Mouse (Mus musculus): ENCODE measurements at regions not wholly inside any gene's neighbourhood (a gene's known extent, or its start where the extent isn't known, plus 50 kb on each side); places are given as distances from the start of the nearest gene placed in this dataset.

DNA sequence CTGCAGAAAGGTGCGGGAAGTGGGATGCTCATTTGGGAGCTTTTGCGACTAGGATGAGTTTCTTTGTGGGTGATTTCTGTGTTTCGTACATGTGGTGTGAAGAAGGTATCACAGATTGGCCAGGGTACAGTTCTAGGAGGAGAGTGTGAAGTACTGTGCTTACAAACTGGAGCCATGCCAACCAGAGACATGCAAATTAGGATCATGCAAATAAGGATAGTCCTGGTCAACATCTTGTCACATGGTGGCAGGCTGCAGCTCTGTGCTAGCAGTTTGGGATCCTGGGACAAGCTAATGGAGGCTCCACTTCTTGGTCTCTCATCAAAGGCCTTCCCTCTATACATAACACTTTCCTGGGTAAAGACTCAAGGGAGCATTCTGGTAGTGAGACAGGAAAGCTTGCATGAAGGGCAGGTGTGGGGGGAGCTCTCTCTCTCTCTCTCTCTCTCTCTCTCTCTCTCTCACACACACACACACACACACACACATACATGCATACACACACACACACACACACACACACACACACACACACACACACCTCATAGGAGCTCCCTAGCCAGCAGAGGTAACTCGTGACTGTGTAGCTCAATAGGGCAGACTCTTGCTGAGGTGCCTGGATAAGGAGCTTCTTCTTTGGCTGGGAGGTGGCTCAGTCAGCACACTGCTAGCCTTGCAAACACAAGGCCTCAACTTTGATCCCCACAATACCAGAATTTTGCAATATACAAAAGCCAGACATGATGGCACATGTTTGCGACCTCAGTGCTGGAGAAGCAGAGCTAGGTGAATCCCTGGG lies 177.1 kb upstream of the Ctnnb1 start:
- ATAC-seq (ENCODE audit: extremely low read depth, insufficient number of reproducible peaks, low FRiP score, poor library complexity, severe bottlenecking): no peak

DNA sequence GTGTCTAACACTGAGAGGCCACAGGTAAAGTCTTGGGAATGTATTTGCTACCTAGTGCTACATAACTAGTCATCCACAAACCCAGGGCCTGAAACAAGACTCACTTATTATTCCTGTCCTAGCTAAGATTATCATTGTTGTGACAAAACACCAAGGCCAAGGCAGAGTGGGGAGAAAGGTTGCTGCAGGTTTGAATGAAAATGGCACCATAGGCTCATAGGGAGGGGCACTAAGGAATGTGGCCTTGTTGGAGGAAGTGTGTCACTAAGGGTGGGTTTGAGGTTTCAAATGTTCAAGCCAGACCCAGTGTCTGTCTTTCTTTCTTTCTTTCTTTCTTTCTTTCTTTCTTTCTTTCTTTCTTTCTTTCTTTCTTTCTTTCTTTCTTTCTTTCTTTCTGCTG lies 174.9 kb upstream of the Ctnnb1 start:
- no peak for ATAC-seq (ENCODE audit: extremely low read depth, insufficient number of reproducible peaks, low FRiP score, poor library complexity, severe bottlenecking)

DNA sequence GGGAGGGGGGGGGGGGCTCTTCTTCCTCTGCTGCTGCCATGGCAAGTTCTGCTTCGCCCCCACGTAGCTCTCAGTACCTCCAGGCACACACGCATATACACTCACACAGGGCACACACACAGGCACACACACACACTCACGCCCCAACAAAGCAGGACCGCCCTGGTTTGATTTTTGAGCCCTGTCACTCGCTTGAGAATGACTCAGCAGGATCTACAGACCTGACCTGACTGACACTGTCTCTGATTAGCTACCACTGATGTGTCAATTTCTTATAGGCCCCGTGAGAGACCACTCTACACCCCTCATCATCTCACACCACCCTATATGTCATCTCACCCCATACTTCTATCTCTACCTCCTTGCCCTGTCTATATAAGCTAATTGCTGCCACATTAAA lies 173.5 kb upstream of the Ctnnb1 start:
- no peak for ATAC-seq (ENCODE audit: extremely low read depth, insufficient number of reproducible peaks, low FRiP score, poor library complexity, severe bottlenecking)

DNA sequence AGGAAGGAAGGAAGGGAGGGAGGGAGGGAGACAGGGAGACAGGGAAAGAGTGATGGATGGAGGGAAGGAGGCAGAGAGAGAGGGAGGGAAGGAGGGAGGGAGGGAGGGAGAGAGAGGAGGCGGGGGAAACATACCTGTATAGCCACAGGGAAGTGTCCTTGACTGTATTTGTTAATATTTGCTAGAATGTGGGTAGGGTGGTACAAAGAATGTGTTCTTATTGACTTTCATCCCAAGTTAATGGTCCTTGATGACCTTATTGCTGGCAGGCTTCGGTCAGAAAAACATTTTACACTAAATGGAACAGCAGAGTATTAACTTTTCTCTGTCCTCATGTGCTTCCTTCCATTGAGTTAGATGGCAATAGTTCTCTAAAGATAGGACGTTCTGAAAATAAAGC lies 171.0 kb upstream of the Ctnnb1 start:
- ATAC-seq (ENCODE audit: extremely low read depth, insufficient number of reproducible peaks, low FRiP score, poor library complexity, severe bottlenecking): no peak

DNA sequence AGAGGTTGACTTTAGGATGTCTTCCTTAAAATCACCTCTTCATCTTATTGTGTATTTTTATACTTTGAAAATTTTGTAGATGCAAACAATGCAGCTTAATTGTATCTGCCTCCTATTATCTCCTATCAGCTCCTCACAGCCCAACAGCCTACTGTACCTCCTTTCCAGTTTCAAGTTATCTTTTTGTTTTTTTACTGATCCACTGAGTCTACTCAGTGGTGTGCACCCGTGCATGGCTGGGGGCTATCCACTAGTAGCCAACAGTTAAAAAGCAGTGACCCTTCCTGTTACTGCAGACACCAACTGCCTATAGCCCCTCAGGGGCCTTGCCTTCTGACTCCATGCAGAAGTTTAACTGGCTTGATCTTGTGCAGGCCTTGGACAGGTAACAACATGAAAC lies 170.4 kb upstream of the Ctnnb1 start:
- ATAC-seq (ENCODE audit: extremely low read depth, insufficient number of reproducible peaks, low FRiP score, poor library complexity, severe bottlenecking): no peak

DNA sequence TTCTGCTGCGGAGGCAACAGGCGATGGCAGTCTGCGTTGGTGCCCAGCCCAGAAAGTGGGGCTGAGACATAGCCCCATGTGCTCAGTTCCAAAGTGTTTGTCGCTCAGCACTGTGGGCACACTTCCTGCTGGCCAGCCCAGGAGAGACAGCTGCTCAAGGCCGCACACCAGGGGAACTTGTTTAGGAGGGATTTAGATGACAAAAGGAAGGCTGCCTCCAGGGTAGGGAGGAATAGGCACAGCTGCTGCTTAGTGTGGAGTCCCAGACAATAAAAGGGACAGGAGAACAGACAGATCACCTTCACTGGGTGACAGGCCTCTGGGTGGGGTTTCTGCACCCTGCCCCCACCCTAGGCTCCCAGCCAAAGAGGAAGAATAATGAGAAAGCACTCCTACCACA lies 169.2 kb upstream of the Ctnnb1 start:
- ATAC-seq (ENCODE audit: extremely low read depth, insufficient number of reproducible peaks, low FRiP score, poor library complexity, severe bottlenecking): no peak

DNA sequence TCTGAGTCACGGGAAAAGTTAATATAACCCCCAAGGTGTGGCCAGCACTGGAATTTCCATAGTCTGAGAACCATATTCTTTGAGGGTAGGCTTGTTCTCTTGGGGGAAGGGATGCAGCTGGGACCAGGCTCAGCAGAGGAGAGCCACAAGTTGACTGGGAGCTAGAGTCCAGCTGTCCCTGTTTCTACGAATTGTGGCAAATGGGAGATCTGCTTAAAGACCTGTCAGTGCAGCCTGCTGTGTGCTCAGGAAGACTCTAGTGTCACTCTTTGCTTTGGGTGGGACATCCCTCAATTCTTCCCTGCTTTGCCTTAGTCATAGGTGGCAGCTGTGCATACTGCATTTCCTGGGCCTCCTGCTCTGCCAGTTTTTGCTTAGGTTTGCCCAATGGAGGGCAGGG lies 165.2 kb upstream of the Ctnnb1 start:
- ATAC-seq (ENCODE audit: extremely low read depth, insufficient number of reproducible peaks, low FRiP score, poor library complexity, severe bottlenecking): no peak

DNA sequence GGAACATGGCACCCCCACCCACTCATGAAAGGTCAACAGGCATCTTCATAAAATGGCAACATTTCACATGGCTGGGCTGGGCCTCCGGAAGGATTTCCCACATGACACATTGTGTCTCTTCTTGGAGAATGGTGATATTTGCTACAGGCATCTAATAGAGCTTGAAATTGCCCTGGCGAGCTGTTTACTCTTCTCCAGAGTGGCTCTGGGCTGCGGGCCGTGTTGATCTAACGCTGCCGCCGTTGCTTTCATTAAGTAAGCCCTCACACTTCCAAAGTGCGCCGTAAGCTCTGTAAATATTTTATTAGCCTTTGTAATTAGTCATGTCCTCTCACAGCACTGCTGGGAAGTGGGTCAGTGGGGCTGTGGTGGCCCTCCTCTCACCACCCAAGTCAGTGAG lies 164.4 kb upstream of the Ctnnb1 start:
- no peak for ATAC-seq (ENCODE audit: extremely low read depth, insufficient number of reproducible peaks, low FRiP score, poor library complexity, severe bottlenecking)

DNA sequence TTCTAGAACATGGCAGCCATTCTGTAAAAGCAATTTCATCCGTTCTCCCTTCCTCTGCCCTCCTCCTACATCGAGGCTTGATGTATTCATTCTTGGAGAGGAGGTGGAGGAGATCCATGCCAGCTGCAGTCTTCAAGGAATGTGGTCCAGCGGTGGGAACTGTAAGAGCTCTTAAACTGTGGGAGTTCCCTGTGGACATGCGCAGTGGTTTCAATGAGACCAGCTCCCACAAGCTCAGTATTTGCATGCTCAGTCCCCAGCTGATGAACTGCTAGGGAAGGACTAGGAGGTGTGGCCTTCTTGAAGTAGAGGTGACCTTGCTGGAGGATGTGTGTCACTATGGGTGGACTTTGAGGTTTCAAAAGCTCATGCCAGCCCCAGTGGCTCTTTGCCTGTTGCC lies 163.7 kb upstream of the Ctnnb1 start:
- no peak for ATAC-seq (ENCODE audit: extremely low read depth, insufficient number of reproducible peaks, low FRiP score, poor library complexity, severe bottlenecking)

DNA sequence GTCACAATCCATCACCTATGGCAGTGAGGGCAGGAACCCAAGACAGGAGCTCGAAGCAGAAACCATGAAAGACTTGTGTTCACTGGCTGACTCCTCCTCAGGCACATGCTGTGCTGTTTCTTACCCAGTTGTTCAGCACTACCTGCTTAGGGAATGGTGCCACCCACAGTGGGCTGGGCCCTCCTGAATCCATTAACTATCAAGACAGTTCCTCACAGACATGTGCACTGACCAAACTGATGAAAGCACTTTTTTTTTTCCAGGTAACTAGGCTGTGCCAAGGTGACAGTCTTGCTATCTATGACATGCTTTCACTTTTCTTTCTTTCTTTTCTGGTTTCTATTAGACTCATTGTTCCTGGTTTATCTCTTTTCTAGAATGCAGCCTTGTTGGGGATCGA lies 162.1 kb upstream of the Ctnnb1 start:
- ATAC-seq (ENCODE audit: extremely low read depth, insufficient number of reproducible peaks, low FRiP score, poor library complexity, severe bottlenecking): no peak

DNA sequence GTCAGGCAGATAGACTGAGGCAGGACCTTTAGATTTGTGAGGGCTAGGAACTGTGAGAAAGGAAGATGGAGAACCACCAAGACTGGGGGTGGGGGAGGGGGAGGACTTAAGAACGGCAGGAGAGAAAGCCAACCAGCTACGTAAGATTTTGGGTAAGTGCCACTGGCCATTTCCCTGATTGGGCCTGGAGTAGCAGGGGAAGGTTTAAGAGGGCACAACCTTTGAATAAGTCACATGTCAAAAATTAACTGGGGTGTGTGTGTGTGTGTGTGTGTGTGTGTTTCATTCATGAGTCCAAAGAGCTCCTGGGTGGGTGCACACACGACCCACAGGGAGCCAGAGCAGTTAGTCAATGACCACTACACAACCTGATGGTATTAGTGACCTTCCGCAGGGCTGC lies 161.6 kb upstream of the Ctnnb1 start:
- no peak for ATAC-seq (ENCODE audit: extremely low read depth, insufficient number of reproducible peaks, low FRiP score, poor library complexity, severe bottlenecking)

DNA sequence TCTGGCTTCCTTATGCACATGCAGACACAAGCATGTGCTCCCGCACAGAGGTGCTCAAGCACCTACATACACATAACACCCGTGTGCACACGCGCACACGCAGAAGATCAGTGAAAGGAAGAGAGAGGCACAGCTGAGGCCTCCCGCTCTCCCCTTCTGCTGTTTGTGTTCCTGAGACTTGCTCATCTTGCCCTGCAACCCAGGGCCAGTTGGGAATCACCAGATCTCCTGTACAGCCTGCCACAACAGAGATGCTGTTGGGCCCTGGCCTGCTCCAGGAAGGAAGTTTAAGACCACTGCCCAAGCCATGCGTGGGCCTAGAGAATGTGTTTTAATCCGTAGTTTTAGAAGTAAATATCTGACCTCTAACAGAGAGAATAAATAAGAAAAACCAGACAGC lies 160.0 kb upstream of the Ctnnb1 start:
- no peak for ATAC-seq (ENCODE audit: extremely low read depth, insufficient number of reproducible peaks, low FRiP score, poor library complexity, severe bottlenecking)

DNA sequence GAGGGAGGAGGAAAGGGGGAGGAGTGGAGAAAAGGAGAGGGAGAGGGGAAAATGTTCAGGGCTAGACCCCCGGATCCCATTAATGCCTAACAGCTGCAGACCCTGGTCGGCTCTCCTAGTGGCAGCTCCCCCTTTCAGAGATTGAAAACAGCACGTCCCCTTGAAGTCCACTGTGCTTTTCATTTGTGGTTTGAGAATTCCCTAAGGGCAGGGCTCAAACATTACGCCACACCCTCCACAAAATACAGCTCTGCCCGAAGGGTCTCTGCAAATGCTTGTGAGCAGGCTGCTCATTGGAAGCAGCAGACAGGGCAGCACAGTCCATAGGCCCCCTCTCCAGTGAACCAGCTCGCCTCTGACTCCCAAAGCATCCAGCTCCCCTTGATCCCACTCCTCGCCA lies 159.3 kb upstream of the Ctnnb1 start:
- no peak for ATAC-seq (ENCODE audit: extremely low read depth, insufficient number of reproducible peaks, low FRiP score, poor library complexity, severe bottlenecking)

DNA sequence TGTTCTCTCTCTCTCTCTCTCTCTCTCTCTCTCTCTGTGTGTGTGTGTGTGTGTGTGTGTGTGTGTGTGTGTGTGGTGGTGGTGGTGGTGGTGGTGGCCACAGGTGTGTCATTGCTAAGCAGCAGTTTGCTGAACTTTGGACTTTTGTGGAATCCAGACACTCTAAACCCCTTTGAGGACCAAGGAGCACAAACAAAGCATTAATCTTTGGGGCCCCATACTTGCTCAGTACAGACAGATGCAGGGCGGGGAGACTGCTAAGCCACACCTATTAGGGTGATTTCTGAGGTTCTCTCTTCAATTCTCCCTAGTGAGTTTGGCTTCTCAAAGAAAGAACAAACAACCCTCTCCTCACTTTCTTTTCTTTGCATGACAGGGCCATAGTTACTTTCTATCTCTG lies 158.1 kb upstream of the Ctnnb1 start:
- ATAC-seq (ENCODE audit: extremely low read depth, insufficient number of reproducible peaks, low FRiP score, poor library complexity, severe bottlenecking): no peak

DNA sequence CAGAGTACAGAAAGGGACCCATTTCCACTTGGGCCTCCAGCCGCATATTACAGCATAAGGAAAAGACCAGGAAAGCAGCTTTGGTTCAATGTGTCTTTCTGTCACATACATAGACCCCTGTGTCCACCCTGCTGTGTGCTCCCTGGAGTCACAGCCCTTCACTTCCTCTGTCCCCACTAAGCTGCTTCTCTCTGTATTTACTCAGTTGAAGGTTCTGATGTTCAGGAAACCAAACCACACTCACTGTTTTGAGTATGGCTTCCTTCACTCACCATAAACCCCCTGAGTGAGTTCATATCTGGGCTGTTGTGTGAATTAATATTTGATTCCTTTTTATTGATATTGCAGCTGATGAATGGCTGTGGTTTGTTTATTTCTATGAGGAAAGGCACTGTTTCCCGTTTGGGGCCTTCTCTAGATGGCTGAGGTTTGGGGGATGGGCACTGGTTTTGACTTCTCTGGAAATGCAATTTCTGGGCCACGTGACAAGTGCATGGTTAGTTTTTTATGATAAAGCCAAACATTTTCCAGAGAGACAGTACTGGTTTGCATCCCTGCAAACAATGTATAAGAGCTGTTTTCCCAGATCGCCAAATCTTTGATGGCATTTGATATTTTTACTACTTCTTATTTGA lies 157.0 kb upstream of the Ctnnb1 start:
- no peak for ATAC-seq (ENCODE audit: extremely low read depth, insufficient number of reproducible peaks, low FRiP score, poor library complexity, severe bottlenecking)

DNA sequence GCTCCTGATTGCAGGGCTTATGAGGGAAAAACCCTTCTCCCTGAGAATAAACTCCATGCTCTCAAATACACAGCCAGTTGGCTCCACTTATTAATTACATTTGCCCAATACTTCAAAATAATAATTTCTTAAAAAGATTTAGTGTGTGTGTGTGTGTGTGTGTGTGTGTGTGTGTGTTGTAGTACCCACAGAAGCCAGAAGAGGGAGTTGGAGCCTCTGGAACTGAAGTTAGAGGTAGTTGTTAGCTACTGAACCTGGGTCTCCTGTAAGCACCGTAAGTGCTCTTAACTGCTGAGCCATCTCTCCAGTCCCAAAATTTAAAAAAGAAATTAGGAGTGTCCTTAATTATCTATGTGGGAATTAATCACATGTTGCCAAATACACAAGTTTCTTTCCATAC lies 154.8 kb upstream of the Ctnnb1 start:
- no peak for ATAC-seq (ENCODE audit: extremely low read depth, insufficient number of reproducible peaks, low FRiP score, poor library complexity, severe bottlenecking)

DNA sequence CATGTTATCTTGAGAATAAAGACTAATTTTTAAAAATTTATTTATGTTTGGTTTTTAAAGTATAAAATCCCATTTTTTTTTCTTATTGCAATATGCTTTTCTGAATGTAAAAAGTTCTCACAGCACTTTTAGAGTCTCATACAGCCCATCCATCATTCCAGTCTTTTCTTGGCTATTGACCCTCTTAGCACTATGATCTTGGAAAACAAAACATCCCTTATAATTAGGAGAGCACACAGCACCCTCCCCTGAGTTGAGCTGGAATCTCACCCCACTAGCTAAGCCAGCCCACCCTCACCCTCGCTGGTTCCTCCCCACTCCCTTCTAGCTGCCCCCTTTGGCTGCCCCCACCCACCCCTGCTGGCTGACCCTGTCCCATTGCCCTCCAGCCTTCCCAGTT lies 154.2 kb upstream of the Ctnnb1 start:
- ATAC-seq (ENCODE audit: extremely low read depth, insufficient number of reproducible peaks, low FRiP score, poor library complexity, severe bottlenecking): no peak

DNA sequence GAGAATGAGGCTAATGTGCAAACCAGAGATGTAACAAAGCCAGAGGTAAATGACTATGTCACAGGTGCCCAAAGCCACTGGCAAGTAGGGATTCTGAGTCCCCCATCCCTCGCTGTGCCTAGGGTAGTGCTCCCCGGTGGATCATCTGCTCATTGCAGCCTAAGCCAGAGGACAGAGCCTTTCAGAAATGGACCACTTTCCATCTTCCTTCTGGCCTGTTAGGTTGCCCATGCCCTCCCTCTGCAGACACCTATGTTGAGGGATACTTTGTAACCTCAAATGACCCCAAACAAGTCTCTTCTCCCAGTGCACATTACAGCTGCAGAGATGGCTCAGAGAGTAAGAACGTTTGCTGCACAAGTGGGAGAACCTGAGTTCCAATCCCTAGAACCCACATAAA lies 153.3 kb upstream of the Ctnnb1 start:
- ATAC-seq (ENCODE audit: extremely low read depth, insufficient number of reproducible peaks, low FRiP score, poor library complexity, severe bottlenecking): 0 out of 2 replicates have a peak, but pooled peaks have one; percentile 2

DNA sequence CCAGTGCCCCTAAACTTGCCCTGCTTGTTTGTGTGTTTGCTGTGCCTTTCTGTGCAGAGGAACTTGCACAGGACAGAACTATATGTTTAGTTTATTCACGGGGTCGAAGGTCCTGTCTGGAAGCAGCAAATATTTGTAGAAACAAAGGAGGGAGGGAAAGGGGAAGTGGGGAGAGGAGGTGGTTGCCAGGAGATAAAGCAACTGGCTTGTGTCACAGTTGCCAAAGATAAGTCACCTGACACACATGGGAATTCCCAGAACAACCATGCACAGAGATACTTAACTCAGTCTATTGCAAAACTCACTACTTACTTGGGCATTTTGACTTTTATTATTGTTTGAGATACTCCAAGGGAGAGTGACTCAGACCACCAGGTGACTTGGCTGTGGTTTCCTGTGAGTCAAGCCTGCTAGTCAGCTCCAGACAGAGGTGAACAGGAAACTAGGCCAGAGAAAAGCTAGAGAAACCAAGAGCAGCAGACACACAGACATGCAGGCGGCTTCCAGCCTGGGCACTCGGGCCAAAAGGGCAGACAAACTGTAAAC lies 152.5 kb upstream of the Ctnnb1 start:
- ATAC-seq (ENCODE audit: extremely low read depth, insufficient number of reproducible peaks, low FRiP score, poor library complexity, severe bottlenecking): peak; percentile 89

DNA sequence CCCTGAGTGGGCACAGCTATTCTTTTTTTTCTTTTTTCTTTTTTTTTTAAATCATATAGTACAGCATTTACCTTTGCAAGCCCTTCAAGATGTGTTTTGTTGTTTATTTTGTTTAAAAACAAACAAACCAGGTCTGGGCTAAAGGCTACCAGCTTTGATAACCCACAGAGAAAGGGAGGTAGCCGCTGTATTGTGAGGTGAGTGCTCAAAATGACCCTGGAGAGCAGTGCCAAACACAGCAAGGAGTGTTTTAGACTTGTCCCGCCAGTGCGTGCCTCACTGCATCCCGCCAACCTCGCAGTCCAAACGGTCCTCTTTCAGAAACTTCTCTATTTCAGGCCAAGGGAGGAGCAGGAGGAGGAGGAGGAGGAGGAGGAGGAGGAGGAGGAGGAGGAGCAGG lies 152.0 kb upstream of the Ctnnb1 start:
- ATAC-seq (ENCODE audit: extremely low read depth, insufficient number of reproducible peaks, low FRiP score, poor library complexity, severe bottlenecking): no peak

DNA sequence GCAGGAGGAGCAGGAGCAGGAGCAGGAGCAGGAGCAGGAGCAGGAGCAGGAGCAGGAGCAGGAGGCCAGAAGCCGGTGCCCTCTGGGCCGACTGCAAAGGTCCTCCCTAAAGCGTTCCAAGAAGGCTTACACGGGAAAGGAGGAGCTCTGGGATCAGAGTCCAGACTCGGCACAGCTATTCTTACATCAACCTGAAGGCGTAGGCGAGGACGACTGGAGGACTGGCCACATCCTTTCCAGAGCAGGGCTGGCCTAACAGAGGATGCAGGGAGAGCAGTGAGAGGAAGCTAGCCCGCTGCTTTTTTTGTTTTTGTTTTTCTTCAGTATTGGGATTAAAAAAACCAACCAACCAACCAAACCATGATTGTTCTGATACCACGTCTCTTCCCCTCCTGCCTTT lies 151.5 kb upstream of the Ctnnb1 start:
- ATAC-seq (ENCODE audit: extremely low read depth, insufficient number of reproducible peaks, low FRiP score, poor library complexity, severe bottlenecking): no peak

All from neutrophil, adult 5-6 weeks (primary cell).